Mouse (Mus musculus): ENCODE results near the gene Dzank1.

The Dzank1 gene

GRCm38 (mm10) chr2:144465876-144466575 lies 61.2 kb downstream of the Dzank1 start:
- DNase-seq, result no peak

- DNase-seq, result no peak
Measured at GRCm38 (mm10) chr2:144464799-144465760, 62.1 kb downstream of the Dzank1 start.

- DNase-seq, result no peak
Measured at GRCm38 (mm10) chr2:144464182-144464581, 63.0 kb downstream of the Dzank1 start.

GRCm38 (mm10) chr2:144458975-144459754 lies 68.0 kb downstream of the Dzank1 start:
- peak; percentile 86 for DNase-seq

- DNase-seq, result no peak
Measured at GRCm38 (mm10) chr2:144458355-144458754, 68.9 kb downstream of the Dzank1 start.

GRCm38 (mm10) chr2:144452364-144453008 lies 74.7 kb downstream of the Dzank1 start:
- peak; percentile 52 to 81 for DNase-seq

GRCm38 (mm10) chr2:144450378-144450777 lies 76.8 kb downstream of the Dzank1 start:
- no peak for DNase-seq

- DNase-seq, result no peak
Measured at GRCm38 (mm10) chr2:144446360-144446999, 80.7 kb downstream of the Dzank1 start.

GRCm38 (mm10) chr2:144441386-144441915 lies 85.8 kb downstream of the Dzank1 start:
- DNase-seq, result peak; percentile 49 to 67

GRCm38 (mm10) chr2:144439191-144439700 lies 88.0 kb downstream of the Dzank1 start:
- DNase-seq, result no peak

- no peak for DNase-seq
Measured at GRCm38 (mm10) chr2:144438424-144438823, 88.8 kb downstream of the Dzank1 start.

- peak in 1 of 2 experiments; percentile 61 for DNase-seq
Measured at GRCm38 (mm10) chr2:144435679-144436078, 91.5 kb downstream of the Dzank1 start.

- DNase-seq, result no peak
Measured at GRCm38 (mm10) chr2:144431286-144431825, 95.9 kb downstream of the Dzank1 start.

- DNase-seq, result no peak
Measured at GRCm38 (mm10) chr2:144429171-144429570, 98.0 kb downstream of the Dzank1 start.

- DNase-seq, result no peak
Measured at GRCm38 (mm10) chr2:144428659-144429058, 98.6 kb downstream of the Dzank1 start.

GRCm38 (mm10) chr2:144427852-144428251 lies 99.4 kb downstream of the Dzank1 start:
- DNase-seq, result no peak

- no peak for DNase-seq
Measured at GRCm38 (mm10) chr2:144425761-144426160, 101.5 kb downstream of the Dzank1 start.

- no peak for DNase-seq
Measured at GRCm38 (mm10) chr2:144422094-144422675, 105.0 kb downstream of the Dzank1 start.

Measured in lung, postnatal 4 days (tissue).